ENCODE assay signal across 12 mouse cellular contexts in genomic region chr5:111554551-111555311, GRCm38 (mm10).
DNase-seq lines count a peak whose midpoint lies in the region; ATAC-seq and TF ChIP-seq lines count a peak whose summit lies in the region.
"Had no signal": no experiment of that assay in that cellular context is flagged by ENCODE, and none has a peak within 500 bp of the region (broad histone marks: within the 10 kb centered on the region; RNA-seq: fewer than 3 reads in every experiment).

No protein-coding gene starts in this region.

- no peak for TF ChIP-seq CTCF in kidney, postnatal 0 days (IDR thresholded peaks at IDR 0.05; ENCODE audit: low read depth)

- no peaks in the 10 kb centered on the region; the same call in 1 of the 2 replicates for H3K27me3 ChIP-seq in kidney, postnatal 0 days (ENCODE audit: insufficient read depth, low read length)
- H3K27me3 ChIP-seq in embryonic facial prominence, embryonic 15.5 days: peaks cover 5% of the 10 kb centered on the region; the same call in 1 of the 2 replicates
- H3K27me3 ChIP-seq in limb, embryonic 12.5 days: peaks cover 11% of the 10 kb centered on the region; the same call in 1 of the 2 replicates
- H3K27me3 ChIP-seq in stomach, embryonic 15.5 days (replicated peaks): no peaks in the 10 kb centered on the region

- no peak overlapping the region for H3K4me2 ChIP-seq in kidney, postnatal 0 days (ENCODE audit: low read length)
- H3K4me2 ChIP-seq in embryonic facial prominence, embryonic 15.5 days (replicated peaks): peak overlapping the region; percentile 24; the same call in 1 of the 2 replicates
- peak overlapping the region; percentile 35 for H3K4me2 ChIP-seq in limb, embryonic 12.5 days
- no peak overlapping the region for H3K4me2 ChIP-seq in stomach, embryonic 15.5 days

- peaks cover 3% of the 10 kb centered on the region; the same call in 1 of the 2 replicates for H3K4me1 ChIP-seq in kidney, postnatal 0 days (replicated peaks; ENCODE audit: insufficient read depth, low read length)
- H3K4me1 ChIP-seq in embryonic facial prominence, embryonic 15.5 days: peaks cover 30% of the 10 kb centered on the region
- H3K4me1 ChIP-seq in limb, embryonic 12.5 days (replicated peaks): peaks cover 33% of the 10 kb centered on the region
- peaks cover 21% of the 10 kb centered on the region for H3K4me1 ChIP-seq in stomach, embryonic 15.5 days

- H3K9me3 ChIP-seq in kidney, postnatal 0 days (replicated peaks; ENCODE audit: low read length): no peaks in the 10 kb centered on the region
- no peaks in the 10 kb centered on the region for H3K9me3 ChIP-seq in embryonic facial prominence, embryonic 15.5 days (replicated peaks)
- 0 out of 2 replicates have a peak, but pooled peaks cover 3% of the 10 kb centered on the region for H3K9me3 ChIP-seq in limb, embryonic 12.5 days
- H3K9me3 ChIP-seq in stomach, embryonic 15.5 days: no peaks in the 10 kb centered on the region

- DNase-seq in kidney, postnatal 0 days (ENCODE audit: low spot score): no peak
- no peak for DNase-seq in kidney, postnatal 4 days
- no peak for DNase-seq in natural killer cell, adult 2 months (ENCODE audit: low spot score in 2 of 2)
- no peak for DNase-seq in adrenal gland, adult 18-20 months (ENCODE audit: low spot score in 2 of 2)
- DNase-seq in kidney, postnatal 25 days: no peak
- DNase-seq: cerebellum, adult 8-10 months; kidney, adult 11 months; lung, postnatal 14 days; spleen, adult 18-20 months had no signal

- H3K27ac ChIP-seq in kidney, postnatal 0 days: no peak overlapping the region
- H3K27ac ChIP-seq in embryonic facial prominence, embryonic 15.5 days (replicated peaks): peak overlapping the region; percentile 45; the same call in 1 of the 2 replicates
- peak overlapping the region; percentile 94 for H3K27ac ChIP-seq in limb, embryonic 12.5 days
- H3K27ac ChIP-seq in stomach, embryonic 15.5 days: peak overlapping the region; percentile 66; the same call in 1 of the 2 replicates

- H3K9ac ChIP-seq in kidney, postnatal 0 days (ENCODE audit: low read depth, low read length): no peak overlapping the region
- H3K9ac ChIP-seq in embryonic facial prominence, embryonic 15.5 days: no peak overlapping the region
- H3K9ac ChIP-seq in limb, embryonic 12.5 days (replicated peaks): 0 out of 2 replicates have a peak overlapping the region, but pooled peaks have one; percentile 37
- no peak overlapping the region for H3K9ac ChIP-seq in stomach, embryonic 15.5 days

- H3K36me3 ChIP-seq in kidney, postnatal 0 days (ENCODE audit: insufficient read depth, low read length): no peaks in the 10 kb centered on the region
- no peaks in the 10 kb centered on the region for H3K36me3 ChIP-seq in embryonic facial prominence, embryonic 15.5 days
- H3K36me3 ChIP-seq in limb, embryonic 12.5 days: no peaks in the 10 kb centered on the region
- no peaks in the 10 kb centered on the region for H3K36me3 ChIP-seq in stomach, embryonic 15.5 days

- 0 out of 2 replicates have a peak, but pooled peaks have one; percentile 35 for ATAC-seq in kidney, postnatal 0 days (replicated peaks; ENCODE audit: low FRiP score, low read depth)
- ATAC-seq in embryonic facial prominence, embryonic 15.5 days (ENCODE audit: insufficient number of reproducible peaks, low FRiP score, low TSS enrichment, low read depth): peak; percentile 81; the same call in 1 of the 2 replicates
- ATAC-seq in limb, embryonic 12.5 days (ENCODE audit: insufficient number of reproducible peaks, insufficient read depth, low FRiP score, low TSS enrichment, low read depth): peak; percentile 83
- ATAC-seq in stomach, embryonic 15.5 days (ENCODE audit: insufficient read depth, low FRiP score, low read depth): no peak

- no peak overlapping the region for H3K4me3 ChIP-seq in kidney, postnatal 0 days (replicated peaks; ENCODE audit: low read depth, low read length)
- no peak overlapping the region for H3K4me3 ChIP-seq in embryonic facial prominence, embryonic 15.5 days (replicated peaks)
- H3K4me3 ChIP-seq in limb, embryonic 12.5 days (replicated peaks): no peak overlapping the region
- H3K4me3 ChIP-seq in stomach, embryonic 15.5 days (replicated peaks): no peak overlapping the region

- 32% methylated on average over 24 of the region's 24 CpGs for WGBS in kidney, postnatal 0 days
- 15% methylated on average over 24 of the region's 24 CpGs for WGBS in embryonic facial prominence, embryonic 15.5 days
- 24% methylated on average over 24 of the region's 24 CpGs for WGBS in limb, embryonic 12.5 days
- 22% methylated on average over 24 of the region's 24 CpGs for WGBS in stomach, embryonic 15.5 days

Comparison
In these comparisons a context has a peak if more than half of its experiments do, and no peak if none do; other contexts are left out.
1. H3K4me2 ChIP-seq: peak in embryonic facial prominence, embryonic 15.5 days (single experiment) and limb, embryonic 12.5 days (single experiment); none in kidney, postnatal 0 days (single experiment) and stomach, embryonic 15.5 days (single experiment).